Comparison of ENCODE assay signal across 8 mouse cellular contexts in the genomic region with DNA sequence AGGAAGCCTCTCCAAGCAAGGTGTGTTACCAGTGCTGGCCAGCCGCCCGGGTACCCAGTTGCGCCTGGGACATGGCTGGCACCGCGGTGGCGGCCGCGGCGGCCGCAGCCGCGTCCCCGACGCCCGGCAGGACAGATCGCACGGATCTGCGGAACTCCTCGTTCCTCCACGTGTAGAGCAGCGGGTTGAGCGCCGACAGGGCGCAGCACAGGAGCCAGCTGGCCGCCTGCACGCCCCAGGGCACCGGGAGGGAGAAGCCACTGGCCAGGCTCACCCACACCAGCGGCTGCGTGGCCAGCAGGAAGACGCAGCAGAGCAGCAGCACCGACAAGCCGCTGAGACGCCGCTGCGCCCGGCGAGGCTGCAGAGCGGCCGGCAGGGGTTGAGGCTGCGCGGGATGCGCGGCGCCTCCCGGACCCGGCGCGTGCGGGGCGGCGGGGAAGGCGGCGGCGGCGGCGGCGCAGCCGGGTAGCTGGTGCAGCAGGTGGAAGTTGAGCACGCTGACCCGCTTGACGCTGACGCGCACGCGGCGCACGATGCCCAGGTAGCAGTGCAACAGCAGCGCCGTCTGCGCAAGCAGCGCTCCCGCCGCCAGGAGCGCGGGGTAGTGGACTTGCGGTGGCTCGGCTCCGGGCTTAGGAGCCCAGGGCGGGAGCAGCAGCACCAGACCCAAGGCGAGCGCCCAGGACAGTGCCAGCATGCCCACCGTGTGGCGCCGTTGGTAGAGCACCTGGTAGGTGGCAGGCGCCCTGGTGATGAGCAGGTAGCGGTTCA. TPM values are rescaled to one million over a fixed set of nuclear protein-coding genes. Genes with fewer than 3 reads are reported as not detected.
DNase-seq lines count a peak whose midpoint lies in the region; ATAC-seq and TF ChIP-seq lines count a peak whose summit lies in the region.

No protein-coding gene starts in this region.

- H3K4me2 ChIP-seq in heart, embryonic 16.5 days (ENCODE audit: low read depth, low read length) = peak overlapping the region; percentile 99
- H3K4me2 ChIP-seq in neural tube, embryonic 15.5 days = peak overlapping the region; percentile 99

- no peak for TF ChIP-seq POLR2A in embryonic fibroblast, embryonic 13.5 days (IDR thresholded peaks at IDR 0.05; ENCODE audit: low read depth, low read length)

- peak overlapping the region; percentile 23 for H3K4me3 ChIP-seq in embryonic fibroblast, embryonic 13.5 days (ENCODE audit: insufficient read depth, low read length)
- H3K4me3 ChIP-seq in heart, embryonic 16.5 days (ENCODE audit: low read length) = peak overlapping the region; percentile 64
- peak overlapping the region; percentile 57 for H3K4me3 ChIP-seq in neural tube, embryonic 15.5 days (replicated peaks)

- H3K9me3 ChIP-seq in heart, embryonic 16.5 days (replicated peaks; ENCODE audit: control insufficient read depth, low read length) = no peaks in the 10 kb centered on the region
- H3K9me3 ChIP-seq in neural tube, embryonic 15.5 days (replicated peaks) = no peaks in the 10 kb centered on the region

- DNase-seq in urinary bladder, adult 2 months (ENCODE audit: low spot score) = peak; percentile 27
- no peak for DNase-seq in urinary bladder, postnatal 10 days (ENCODE audit: low spot score)
- DNase-seq in kidney, postnatal 36 days = peak; percentile 9 to 56
- DNase-seq in lung, adult 18-20 months = peak; percentile 27 to 28
- no peak for DNase-seq in T-cell, adult 2 months (ENCODE audit: low spot score)

- peaks cover 42% of the 10 kb centered on the region for H3K27me3 ChIP-seq in heart, embryonic 16.5 days (ENCODE audit: control insufficient read depth, insufficient read depth, low read length)
- H3K27me3 ChIP-seq in neural tube, embryonic 15.5 days (replicated peaks) = peaks cover 17% of the 10 kb centered on the region; the same call in 1 of the 2 replicates

- no peak for TF ChIP-seq CTCF in embryonic fibroblast, embryonic 13.5 days (IDR thresholded peaks at IDR 0.05; ENCODE audit: borderline replicate concordance, insufficient read depth, low read length)

- peak; percentile 38 for ATAC-seq in heart, embryonic 16.5 days (replicated peaks; ENCODE audit: extremely low read depth, insufficient read depth, low FRiP score)
- ATAC-seq in neural tube, embryonic 15.5 days (ENCODE audit: low FRiP score) = peak; percentile 76

- no peak overlapping the region for H3K27ac ChIP-seq in embryonic fibroblast, embryonic 13.5 days (ENCODE audit: insufficient read depth, low read length)
- no peak overlapping the region for H3K27ac ChIP-seq in heart, embryonic 16.5 days (ENCODE audit: low read length)
- peak overlapping the region; percentile 63 for H3K27ac ChIP-seq in neural tube, embryonic 15.5 days (replicated peaks)

- H3K4me1 ChIP-seq in embryonic fibroblast, embryonic 13.5 days (ENCODE audit: control insufficient read depth, insufficient read depth, low read length) = no peaks in the 10 kb centered on the region
- H3K4me1 ChIP-seq in heart, embryonic 16.5 days (ENCODE audit: control insufficient read depth, insufficient read depth, low read length) = peaks cover 21% of the 10 kb centered on the region
- H3K4me1 ChIP-seq in neural tube, embryonic 15.5 days = peaks cover 29% of the 10 kb centered on the region

- under 1% methylated on average over 86 of the region's 86 CpGs for WGBS in heart, embryonic 16.5 days
- under 1% methylated on average over 85 of the region's 86 CpGs for WGBS in neural tube, embryonic 15.5 days

- peak overlapping the region; percentile 65 for H3K9ac ChIP-seq in heart, embryonic 16.5 days (ENCODE audit: low read length)
- H3K9ac ChIP-seq in neural tube, embryonic 15.5 days (replicated peaks) = peak overlapping the region; percentile 54

- H3K36me3 ChIP-seq in heart, embryonic 16.5 days (ENCODE audit: control insufficient read depth, insufficient read depth) = no peaks in the 10 kb centered on the region
- H3K36me3 ChIP-seq in neural tube, embryonic 15.5 days = no peaks in the 10 kb centered on the region

RNA-seq across cellular contexts. Expression of a gene that starts 1.6 kb away (rescaled TPM):
- 1.1 and 1.2 TPM in 2 replicates for polyA plus RNA-seq in urinary bladder, adult 2 months (2012; rRNA removed)
- 2.2 and 5.6 TPM in 2 replicates for polyA plus RNA-seq in embryonic fibroblast, embryonic 13.5 days (2011; ENCODE audit: insufficient read length, low read depth, missing spikeins)
- polyA plus RNA-seq in heart, embryonic 16.5 days (2015; fragmentation: Nextera tagmentation; extraction: Ambion mirVana) = 0.25 and 0.51 TPM in 2 replicates
- 5.3 and 6.4 TPM in 2 replicates for polyA plus RNA-seq in neural tube, embryonic 15.5 days (2015; fragmentation: Nextera tagmentation; extraction: Ambion mirVana)

Comparison
In these comparisons a context has a peak if more than half of its experiments do, and no peak if none do; other contexts are left out.
1. DNase-seq: peak in urinary bladder, adult 2 months (single experiment), kidney, postnatal 36 days (2 of 2) and lung, adult 18-20 months (2 of 2); none in urinary bladder, postnatal 10 days (single experiment) and T-cell, adult 2 months (single experiment).
2. Peak in every context shown above with its lines, with median percentiles within 50 percentile points of each other: H3K4me3 ChIP-seq.